Mouse (Mus musculus) CH12.LX (cell line): ENCODE data around the gene Abi3bp. TPM values are rescaled to one million over a fixed set of nuclear protein-coding genes. Genes with fewer than 3 reads are reported as not detected.
A peak's percentile ranks its signal among the peaks of the same experiment; 100 is the strongest.

ENCODE experiments used
- DNase-seq: peaks from one replicate; pipeline ENCODE4 v3.0.0-alpha.2; 2013; ENCODE audit errors: extremely low read depth
- H3K27ac ChIP-seq: 2 replicates; pipeline ENCODE4 v1.5.1; 2012; ENCODE audit warnings: low read depth, mild to moderate bottlenecking, control low read depth, moderate library complexity; ENCODE audit not compliant: insufficient read depth
- H3K27me3 ChIP-seq: replicated peaks from 2 replicates; pipeline ENCODE3; 2012; ENCODE audit warnings: inconsistent platforms
- H3K36me3 ChIP-seq, 2 experiments: replicated peaks in 1 of 2; 2 replicates each; pipeline versions ENCODE3 to v1.6.1; 2012; ENCODE audit warnings: inconsistent platforms in 1 of 2, low read length in 1 of 2, mild to moderate bottlenecking in 1 of 2, mixed read lengths in 1 of 2, moderate library complexity in 1 of 2; ENCODE audit not compliant: control insufficient read depth in 1 of 2, insufficient read depth in 1 of 2
- H3K4me1 ChIP-seq, 2 experiments: 2 replicates each; pipeline ENCODE4 v1.6.1; 2012; ENCODE audit warnings: inconsistent platforms in 1 of 2, moderate library complexity in 1 of 2; ENCODE audit not compliant: insufficient read depth in 2 of 2, control insufficient read depth in 1 of 2
- H3K4me2 ChIP-seq: 2 replicates; pipeline ENCODE4 v1.6.1; 2012; ENCODE audit warnings: low read depth, mild to moderate bottlenecking, control low read depth; ENCODE audit not compliant: poor library complexity, insufficient read depth, severe bottlenecking
- H3K4me3 ChIP-seq, 3 experiments: fragments of 150-350 bp in 1 of 3; sonication (generic) in 1 of 3; replicated peaks in 1 of 3; 2 replicates each; pipeline versions ENCODE3 to v1.5.1; 2011 to 2012; ENCODE audit warnings: low read depth in 2 of 3, low read length in 2 of 3, mild to moderate bottlenecking in 2 of 3, moderate library complexity in 2 of 3, control low read depth in 1 of 3, improper control_type of control experiment in 1 of 3, inconsistent platforms in 1 of 3, mixed read lengths in 1 of 3; ENCODE audit not compliant: poor library complexity in 1 of 3
- H3K79me2 ChIP-seq: replicated peaks from 2 replicates; pipeline ENCODE4 v1.6.1; 2012; ENCODE audit warnings: mild to moderate bottlenecking, moderate library complexity; ENCODE audit not compliant: control insufficient read depth, poor library complexity, insufficient read depth, severe bottlenecking; ENCODE audit errors: extremely low read depth
- H3K9ac ChIP-seq: 2 replicates; pipeline ENCODE4 v1.6.1; 2012; ENCODE audit warnings: low read depth, mild to moderate bottlenecking, control low read depth, moderate library complexity; ENCODE audit not compliant: insufficient read depth
- H3K9me3 ChIP-seq: replicated peaks from 2 replicates; pipeline ENCODE3; 2012; ENCODE audit warnings: low read length, inconsistent platforms, mixed read lengths
- BHLHE40 ChIP-seq: IDR thresholded peaks from 2 replicates; pipeline ENCODE4 v1.6.1; 2011; ENCODE audit warnings: mild to moderate bottlenecking, low read depth, low read length, improper control_type of control experiment
- CHD2 ChIP-seq: IDR thresholded peaks from 2 replicates; pipeline ENCODE4 v1.6.1; 2011; ENCODE audit warnings: low read length, improper control_type of control experiment
- CTCF ChIP-seq, 2 experiments: IDR thresholded peaks in 1 of 2; conservative IDR thresholded peaks in 1 of 2; 2 replicates each; pipeline ENCODE4 v1.5.1; 2011 to 2012; ENCODE audit warnings: low read depth in 2 of 2, low read length in 2 of 2, improper control_type of control experiment in 1 of 2, inconsistent platforms in 1 of 2, mild to moderate bottlenecking in 1 of 2, moderate library complexity in 1 of 2
- ELF1 ChIP-seq: IDR thresholded peaks from 2 replicates; pipeline ENCODE4 v1.6.1; 2014; ENCODE audit warnings: low read depth, mild to moderate bottlenecking, inconsistent platforms, low read length, improper control_type of control experiment
- ETS1 ChIP-seq: conservative IDR thresholded peaks from 2 replicates; pipeline ENCODE4 v1.6.1; 2012; ENCODE audit warnings: low read depth, mild to moderate bottlenecking, inconsistent platforms, low read length, improper control_type of control experiment, moderate library complexity
- GABPA ChIP-seq: IDR thresholded peaks from 2 replicates; pipeline ENCODE4 v1.6.1; 2012; ENCODE audit warnings: low read depth, low read length, improper control_type of control experiment, inconsistent platforms; ENCODE audit not compliant: insufficient replicate concordance
- HCFC1 ChIP-seq: IDR thresholded peaks from 2 replicates; pipeline ENCODE4 v1.6.1; 2012; ENCODE audit warnings: low read depth, mild to moderate bottlenecking, inconsistent platforms, low read length, improper control_type of control experiment
- IRF4 ChIP-seq: IDR thresholded peaks from 2 replicates; pipeline ENCODE4 v1.6.1; 2014; ENCODE audit warnings: low read depth, mild to moderate bottlenecking, inconsistent platforms, low read length, improper control_type of control experiment
- JUN ChIP-seq: IDR thresholded peaks from 2 replicates; pipeline ENCODE4 v1.6.1; 2011; ENCODE audit warnings: low read depth, mild to moderate bottlenecking, low read length, improper control_type of control experiment, moderate library complexity; ENCODE audit not compliant: insufficient read depth
- JUND ChIP-seq: conservative IDR thresholded peaks from 2 replicates; pipeline ENCODE4 v1.6.1; 2011; ENCODE audit warnings: low read depth, low read length, improper control_type of control experiment
- KAT2A ChIP-seq: IDR thresholded peaks from 2 replicates; pipeline ENCODE4 v1.6.1; 2012; ENCODE audit warnings: low read length, improper control_type of control experiment, inconsistent platforms; ENCODE audit not compliant: insufficient replicate concordance
- MAFK ChIP-seq: IDR thresholded peaks from 2 replicates; pipeline ENCODE4 v1.6.1; 2011; ENCODE audit warnings: low read length, improper control_type of control experiment; ENCODE audit not compliant: insufficient replicate concordance
- MEF2A ChIP-seq: IDR thresholded peaks from 2 replicates; pipeline ENCODE4 v1.6.1; 2014; ENCODE audit warnings: low read depth, mild to moderate bottlenecking, inconsistent platforms, low read length, improper control_type of control experiment, borderline replicate concordance
- MXI1 ChIP-seq: IDR thresholded peaks from 2 replicates; pipeline ENCODE4 v1.6.1; 2011; ENCODE audit warnings: mild to moderate bottlenecking, low read depth, low read length, improper control_type of control experiment
- RAD21 ChIP-seq: IDR thresholded peaks from 2 replicates; pipeline ENCODE4 v1.6.1; 2011; ENCODE audit warnings: low read depth, mild to moderate bottlenecking, low read length, improper control_type of control experiment, moderate library complexity
- RCOR1 ChIP-seq: conservative IDR thresholded peaks from 2 replicates; pipeline ENCODE4 v1.6.1; 2012; ENCODE audit warnings: low read depth, mild to moderate bottlenecking, inconsistent platforms, low read length, improper control_type of control experiment
- SIN3A ChIP-seq: IDR thresholded peaks from 2 replicates; pipeline ENCODE4 v1.6.1; 2012; ENCODE audit warnings: low read length, improper control_type of control experiment, inconsistent platforms
- SMC3 ChIP-seq: IDR thresholded peaks from 2 replicates; pipeline ENCODE4 v1.6.1; 2011; ENCODE audit warnings: low read depth, low read length, improper control_type of control experiment
- TBP ChIP-seq: conservative IDR thresholded peaks from 2 replicates; pipeline ENCODE4 v1.6.1; 2011; ENCODE audit warnings: low read depth, low read length, improper control_type of control experiment
- TCF12 ChIP-seq: IDR thresholded peaks from 2 replicates; pipeline ENCODE4 v1.6.1; 2014; ENCODE audit warnings: low read depth, mild to moderate bottlenecking, inconsistent platforms, low read length, improper control_type of control experiment
- UBTF ChIP-seq: IDR thresholded peaks from 2 replicates; pipeline ENCODE4 v1.6.1; 2012; ENCODE audit warnings: low read depth, mild to moderate bottlenecking, inconsistent platforms, low read length, improper control_type of control experiment, moderate library complexity
- ZC3H11A ChIP-seq: IDR thresholded peaks from 2 replicates; pipeline ENCODE4 v1.6.1; 2012; ENCODE audit warnings: low read depth, mild to moderate bottlenecking, inconsistent platforms, low read length, improper control_type of control experiment
- ZNF384 ChIP-seq: IDR thresholded peaks from 2 replicates; pipeline ENCODE4 v1.6.1; 2012; ENCODE audit warnings: low read depth, low read length, improper control_type of control experiment, inconsistent platforms
- dilution Hi-C: fragments of 300-500 bp; cut with MboI; formaldehyde crosslinking; loops from 2 replicates; pipeline ENCODE4 v1.14.3; 2020; ENCODE audit warnings: low sequenced_read_pairs; ENCODE audit not compliant: extremely low pct_unique_long_range_greater_than_20kb, extremely low pct_ligation_motif_present
- in situ Hi-C: fragments of 300-500 bp; cut with MboI; formaldehyde crosslinking; loops from 3 replicates; pipeline ENCODE4 v1.14.3; 2019; ENCODE audit warnings: low sequenced_read_pairs, low pct_ligation_motif_present, low pct_unique_long_range_greater_than_20kb, mixed read lengths
- polyA plus RNA-seq: library from polyadenylated mRNA; unstranded; fragments of >175 nt; gene quantifications from 2 replicates; pipeline ENCODE4 v1.2.1, GENCODE M21; 2012; ENCODE audit warnings: low read depth; ENCODE audit not compliant: insufficient read length
- total RNA-seq, 2 experiments: library from RNA; depleted of rRNA; stranded (reverse); fragments of 300-350 nt in 1 of 2; fragments of >200 nt in 1 of 2; gene quantifications; 2 replicates each; pipeline ENCODE4 v1.2.3; 2012 to 2014

The Abi3bp gene
- total and polyA plus RNA-seq, 3 experiments = 0.13 TPM; not detected in 2

DNA sequence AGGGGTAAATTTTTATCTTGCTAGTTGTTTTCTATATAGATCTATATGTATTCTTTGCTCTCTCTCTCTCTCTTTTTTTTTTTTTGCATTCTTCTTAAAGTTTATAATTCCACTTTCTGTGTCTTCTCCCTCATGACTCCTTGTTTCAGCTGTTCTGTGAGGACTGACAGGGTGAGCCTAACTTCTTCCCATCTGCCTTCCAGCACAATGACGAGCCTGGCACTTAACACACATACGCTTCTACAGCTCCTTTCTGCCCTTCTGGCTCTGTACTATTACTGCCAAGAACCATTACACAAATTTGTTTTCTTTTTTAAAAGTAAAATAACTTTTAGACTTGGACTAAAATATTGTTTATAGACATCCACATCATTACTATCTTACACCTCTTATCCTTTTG is 195.7 kb downstream of the Abi3bp start:
- TF ChIP-seq RAD21 (no peak), SMC3 (no peak), TBP (no peak), HCFC1 (no peak), MXI1 (no peak), SIN3A (no peak), CHD2 (no peak), MEF2A (no peak), UBTF (no peak), GABPA (no peak), KAT2A (no peak), IRF4 (no peak), ZC3H11A (no peak), JUND (no peak), ETS1 (no peak), TCF12 (no peak)
- Histone ChIP-seq H3K4me1 (peaks cover 0 to 5% of the 10 kb centered on the region in 2 experiments; a peak in 2 of 4 replicates), H3K27me3 (no peaks in the 10 kb centered on the region), H3K4me2 (no peak overlapping the region), H3K27ac (no peak overlapping the region), H3K9ac (no peak overlapping the region), H3K36me3 (no peaks in the 10 kb centered on the region), H3K4me3 (no peak overlapping the region), H3K9me3 (no peaks in the 10 kb centered on the region), H3K79me2 (no peaks in the 10 kb centered on the region)
- in situ Hi-C loops (no loop called here), dilution Hi-C loops (no loop called here)
- DNase-seq = no peak

DNA sequence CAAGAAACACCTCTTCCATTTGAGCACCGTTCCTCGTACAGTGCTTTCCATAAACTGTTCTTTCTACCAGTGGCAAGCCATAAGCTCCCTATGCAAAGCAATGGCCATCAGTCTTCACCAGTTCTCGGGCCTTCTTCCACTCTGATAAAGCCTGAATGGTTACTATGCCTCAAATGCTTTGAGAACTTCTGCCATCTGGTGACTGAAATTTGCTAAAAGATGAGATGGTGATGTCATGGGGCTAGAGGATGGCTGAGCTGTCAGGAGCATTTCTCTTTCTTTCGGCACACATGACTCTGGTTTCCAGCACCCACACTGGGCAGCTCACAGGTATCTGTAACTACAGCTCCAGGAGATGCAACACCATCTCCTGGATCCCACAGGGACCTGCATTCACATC is 199.5 kb downstream of the Abi3bp start:
- no peaks in the 10 kb centered on the region for H3K9me3 ChIP-seq
- no peaks in the 10 kb centered on the region for H3K36me3 ChIP-seq
- dilution Hi-C loops (no loop called here), in situ Hi-C loops (no loop called here)
- H3K79me2 ChIP-seq = no peaks in the 10 kb centered on the region
- TF ChIP-seq MAFK (no peak), CHD2 (no peak), RAD21 (peak; percentile 77), JUND (peak; percentile 56; the same call in 1 of the 2 replicates), ZNF384 (peak; percentile 63), TBP (no peak), JUN (peak; percentile 29; the same call in 1 of the 2 replicates), UBTF (no peak), ELF1 (no peak), ZC3H11A (peak; percentile 23; the same call in 1 of the 2 replicates), KAT2A (no peak), MXI1 (peak; percentile 50; the same call in 1 of the 2 replicates), CTCF (conservative IDR thresholded peaks at IDR 0.05 in 1 of 2, IDR thresholded peaks at IDR 0.05 in 1 of 2; ENCODE audit: low read depth in 2 of 2, low read length in 2 of 2) (peak in 1 of 2 experiments; percentile 79; a peak in 2 of 4 replicates), TCF12 (peak; percentile 36; the same call in 1 of the 2 replicates), IRF4 (peak; percentile 32; the same call in 1 of the 2 replicates), MEF2A (no peak), RCOR1 (no peak), SMC3 (peak; percentile 83), BHLHE40 (0 out of 2 replicates have a peak, but pooled peaks have one; percentile 32)
- TF ChIP-seq, all 38 proteins: peak for 11
- H3K27ac ChIP-seq = no peak overlapping the region
- H3K4me3 ChIP-seq = no peak overlapping the region
- DNase-seq = peak; percentile 48
- no peak overlapping the region for H3K9ac ChIP-seq
- peak overlapping the region; percentile 39; the same call in 1 of the 2 replicates for H3K4me2 ChIP-seq
- peaks cover 0 to 5% of the 10 kb centered on the region in 2 experiments; a peak in 2 of 4 replicates for H3K4me1 ChIP-seq
- H3K27me3 ChIP-seq = no peaks in the 10 kb centered on the region
